Mouse (Mus musculus) liver, embryonic 14.5 days (tissue): ENCODE measurements around the gene Selplg.

Source experiments
- CTCF ChIP-seq: IDR thresholded peaks from 2 replicates; pipeline ENCODE4 v1.5.1; 2016; ENCODE audit warnings: antibody characterized with exemption, low read depth, control low read depth
- EP300 ChIP-seq: IDR thresholded peaks from 2 replicates; pipeline ENCODE4 v1.6.1; 2016; ENCODE audit warnings: antibody characterized with exemption, low read depth

GRCm38 (mm10) chr5:113818572-113818971, 13.9 kb downstream of the Selplg start:
- TF ChIP-seq CTCF, result no peak
- TF ChIP-seq EP300, result no peak
